Mouse (Mus musculus): ENCODE data around the gene Hypk. TPM values are rescaled to one million over a fixed set of nuclear protein-coding genes. Genes with fewer than 3 reads are reported as not detected.

Gene Hypk
- total RNA-seq, 2 experiments from 2014 or later, result 22.7 to 23.1 TPM

- TF ChIP-seq CTCF (IDR thresholded peaks at IDR 0.05), result peak; percentile 62
- intact Hi-C loops (cut with DNase I), result no loop called here
- Histone ChIP-seq H3K27ac (no peak overlapping the region), H3K4me3 (no peak overlapping the region)
- DNase-seq (ENCODE audit: extremely low spot score in 1 of 2, low spot score in 2 of 2), result no peak
Measured at GRCm38 (mm10) chr2:121434854-121435253, 18.2 kb upstream of the Hypk start.

- Histone ChIP-seq H3K4me3 (no peak overlapping the region), H3K27ac (no peak overlapping the region)
- intact Hi-C loops (cut with DNase I), result no loop called here
- no peak for TF ChIP-seq CTCF (IDR thresholded peaks at IDR 0.05)
- DNase-seq (ENCODE audit: extremely low spot score in 1 of 2, low spot score in 2 of 2), result no peak
Measured at GRCm38 (mm10) chr2:121439746-121440145, 13.3 kb upstream of the Hypk start.

- H3K4me3 ChIP-seq, result no peak overlapping the region
- intact Hi-C loops (cut with DNase I), result no loop called here
Measured at GRCm38 (mm10) chr2:121440834-121441605, 12.1 kb upstream of the Hypk start.

GRCm38 (mm10) chr2:121441800-121442199, 11.3 kb upstream of the Hypk start:
- Histone ChIP-seq H3K27ac (no peak overlapping the region), H3K4me3 (peak overlapping the region; percentile 33; the same call in 1 of the 2 replicates)
- intact Hi-C loops (cut with DNase I), result no loop called here
- DNase-seq (ENCODE audit: extremely low spot score in 1 of 2, low spot score in 2 of 2), result no peak
- TF ChIP-seq CTCF (IDR thresholded peaks at IDR 0.05), result no peak

More at GRCm38 (mm10) chr2:121440834-121441605, 12.1 kb upstream of the Hypk start:
- no peak overlapping the region for H3K27ac ChIP-seq
- no peak for TF ChIP-seq CTCF (IDR thresholded peaks at IDR 0.05)
- DNase-seq (ENCODE audit: extremely low spot score in 1 of 2, low spot score in 2 of 2), result no peak

GRCm38 (mm10) chr2:121442259-121443067, 10.6 kb upstream of the Hypk start:
- Histone ChIP-seq H3K4me3 (peak overlapping the region; percentile 33), H3K27ac (no peak overlapping the region)
- intact Hi-C loops (cut with DNase I), result no loop called here
- TF ChIP-seq CTCF (IDR thresholded peaks at IDR 0.05), result no peak
- DNase-seq (ENCODE audit: extremely low spot score in 1 of 2, low spot score in 2 of 2), result no peak

GRCm38 (mm10) chr2:121443068-121443349, 10.1 kb upstream of the Hypk start:
- TF ChIP-seq CTCF (IDR thresholded peaks at IDR 0.05), result no peak
- Histone ChIP-seq H3K4me3 (peak overlapping the region; percentile 33), H3K27ac (no peak overlapping the region)
- DNase-seq (ENCODE audit: extremely low spot score in 1 of 2, low spot score in 2 of 2), result no peak
- intact Hi-C loops (cut with DNase I), result no loop called here

GRCm38 (mm10) chr2:121444178-121444577, 8.9 kb upstream of the Hypk start, which contains the start of gene Ell3:
TSS of gene Ell3 (minus strand) at chr2:121444278.
- no peak for DNase-seq (ENCODE audit: extremely low spot score in 1 of 2, low spot score in 2 of 2)
- intact Hi-C loops (cut with DNase I), result no loop called here
- H3K4me3 ChIP-seq, result no peak within 1 kb of the TSS
- no peak within 1 kb of the TSS for H3K27ac ChIP-seq
- no peak for TF ChIP-seq CTCF (IDR thresholded peaks at IDR 0.05)

GRCm38 (mm10) chr2:121445117-121445516, 8.0 kb upstream of the Hypk start:
- no peak overlapping the region for H3K27ac ChIP-seq
- intact Hi-C loops (cut with DNase I), result no loop called here
- TF ChIP-seq CTCF (IDR thresholded peaks at IDR 0.05), result no peak
- no peak overlapping the region for H3K4me3 ChIP-seq
- DNase-seq (ENCODE audit: extremely low spot score in 1 of 2, low spot score in 2 of 2), result no peak

- DNase-seq (ENCODE audit: extremely low spot score in 1 of 2, low spot score in 2 of 2), result no peak
- Histone ChIP-seq H3K4me3 (no peak overlapping the region), H3K27ac (no peak overlapping the region)
- intact Hi-C loops (cut with DNase I), result no loop called here
- TF ChIP-seq CTCF (IDR thresholded peaks at IDR 0.05), result no peak
Measured at GRCm38 (mm10) chr2:121446506-121446905, 6.6 kb upstream of the Hypk start.

GRCm38 (mm10) chr2:121447006-121447405, 6.1 kb upstream of the Hypk start:
- no peak overlapping the region for H3K4me3 ChIP-seq
- no peak for TF ChIP-seq CTCF (IDR thresholded peaks at IDR 0.05)
- intact Hi-C loops (cut with DNase I), result no loop called here
- H3K27ac ChIP-seq, result no peak overlapping the region
- DNase-seq (ENCODE audit: extremely low spot score in 1 of 2, low spot score in 2 of 2), result no peak

- 0 out of 2 replicates have a peak overlapping the region, but pooled peaks have one; percentile 17 for H3K4me3 ChIP-seq
- DNase-seq (ENCODE audit: extremely low spot score in 1 of 2, low spot score in 2 of 2), result no peak
- intact Hi-C loops (cut with DNase I), result no loop called here
- H3K27ac ChIP-seq, result peak overlapping the region; percentile 9; the same call in 1 of the 2 replicates
- peak; percentile 40 for TF ChIP-seq CTCF (IDR thresholded peaks at IDR 0.05)
Measured at GRCm38 (mm10) chr2:121448136-121448535, 5.0 kb upstream of the Hypk start.

All from left cerebral cortex, adult 2 months (tissue).